In genomic region chr6:87534855-87535575, GRCm38 (mm10) we compare ENCODE assay signal across 12 mouse cellular contexts. TPM values are rescaled to one million over a fixed set of nuclear protein-coding genes. Genes with fewer than 3 reads are reported as not detected.
DNase-seq lines count a peak whose midpoint lies in the region; ATAC-seq and TF ChIP-seq lines count a peak whose summit lies in the region.
"Had no signal": no experiment of that assay in that cellular context is flagged by ENCODE, and none has a peak within 500 bp of the region (broad histone marks: within the 10 kb centered on the region; RNA-seq: fewer than 3 reads in every experiment).

No protein-coding gene starts in this region.

- H3K4me2 ChIP-seq in liver, embryonic 12.5 days: peak overlapping the region; percentile 14; the same call in 1 of the 2 replicates
- no peak overlapping the region for H3K4me2 ChIP-seq in liver, embryonic 11.5 days
- H3K4me2 ChIP-seq in liver, embryonic 16.5 days (ENCODE audit: low read depth, low read length): 0 out of 2 replicates have a peak overlapping the region, but pooled peaks have one; percentile 5
- H3K4me2 ChIP-seq in midbrain, embryonic 15.5 days: no peak overlapping the region
- no peak overlapping the region for H3K4me2 ChIP-seq in midbrain, embryonic 11.5 days
- H3K4me2 ChIP-seq: forebrain, embryonic 13.5 days; midbrain, embryonic 12.5 days had no signal

- no peak overlapping the region for H3K9ac ChIP-seq in liver, embryonic 12.5 days
- H3K9ac ChIP-seq in liver, embryonic 11.5 days (ENCODE audit: low read depth, low read length): no peak overlapping the region
- no peak overlapping the region for H3K9ac ChIP-seq in liver, embryonic 16.5 days (ENCODE audit: low read depth, low read length)
- H3K9ac ChIP-seq in midbrain, embryonic 15.5 days: no peak overlapping the region
- H3K9ac ChIP-seq in midbrain, embryonic 11.5 days (ENCODE audit: low read length): no peak overlapping the region
- H3K9ac ChIP-seq: forebrain, embryonic 13.5 days; midbrain, embryonic 12.5 days had no signal

- 0 out of 2 replicates have a peak, but pooled peaks have one; percentile 46 for ATAC-seq in liver, embryonic 12.5 days
- no peak for ATAC-seq in liver, embryonic 11.5 days (replicated peaks; ENCODE audit: low FRiP score)
- ATAC-seq in G1E (ENCODE audit: extremely low read depth, insufficient number of reproducible peaks, low FRiP score, poor library complexity, severe bottlenecking): peak; percentile 78
- peak; percentile 44 for ATAC-seq in liver, embryonic 16.5 days (ENCODE audit: low read depth)
- no peak for ATAC-seq in midbrain, embryonic 15.5 days (replicated peaks)
- no peak for ATAC-seq in midbrain, embryonic 11.5 days (ENCODE audit: low FRiP score)
- ATAC-seq: forebrain, embryonic 13.5 days; Patski had no signal

- peaks cover 30% of the 10 kb centered on the region for H3K4me1 ChIP-seq in liver, embryonic 12.5 days
- 0 out of 2 replicates have a peak, but pooled peaks cover 6% of the 10 kb centered on the region for H3K4me1 ChIP-seq in liver, embryonic 11.5 days (replicated peaks; ENCODE audit: control insufficient read depth, insufficient read depth, low read length)
- peaks cover 81% of the 10 kb centered on the region for H3K4me1 ChIP-seq in G1E (ENCODE audit: insufficient read depth, low read depth, low read length)
- peaks cover 3% of the 10 kb centered on the region; the same call in 1 of the 2 replicates for H3K4me1 ChIP-seq in liver, embryonic 16.5 days (ENCODE audit: control insufficient read depth, low read depth, low read length)
- peaks cover 66% of the 10 kb centered on the region for H3K4me1 ChIP-seq in thymus, adult 2 months (replicated peaks; ENCODE audit: control insufficient read depth, insufficient read depth, low read length)
- H3K4me1 ChIP-seq in midbrain, embryonic 15.5 days: no peaks in the 10 kb centered on the region
- 0 out of 2 replicates have a peak, but pooled peaks cover under 1% of the 10 kb centered on the region for H3K4me1 ChIP-seq in midbrain, embryonic 11.5 days (ENCODE audit: control insufficient read depth, insufficient read depth, low read length)
- H3K4me1 ChIP-seq: forebrain, embryonic 13.5 days had no signal

- H3K36me3 ChIP-seq in liver, embryonic 12.5 days: no peaks in the 10 kb centered on the region
- no peaks in the 10 kb centered on the region for H3K36me3 ChIP-seq in liver, embryonic 11.5 days (ENCODE audit: control insufficient read depth, insufficient read depth, low read length)
- no peaks in the 10 kb centered on the region for H3K36me3 ChIP-seq in G1E (replicated peaks)
- no peaks in the 10 kb centered on the region for H3K36me3 ChIP-seq in liver, embryonic 16.5 days (ENCODE audit: control insufficient read depth, insufficient read depth)
- H3K36me3 ChIP-seq in thymus, adult 2 months (ENCODE audit: control insufficient read depth, insufficient read depth, low read length): no peaks in the 10 kb centered on the region
- H3K36me3 ChIP-seq in midbrain, embryonic 15.5 days (replicated peaks): no peaks in the 10 kb centered on the region
- no peaks in the 10 kb centered on the region for H3K36me3 ChIP-seq in midbrain, embryonic 11.5 days (ENCODE audit: control insufficient read depth, insufficient read depth, low read length)
- H3K36me3 ChIP-seq: midbrain, embryonic 12.5 days had no signal

- WGBS in liver, embryonic 12.5 days (ENCODE audit: insufficient replicate concordance): 40% methylated on average over 9 of the region's 9 CpGs
- WGBS in liver, embryonic 11.5 days: 58% methylated on average over 9 of the region's 9 CpGs
- 34% methylated on average over 9 of the region's 9 CpGs for WGBS in liver, embryonic 16.5 days (ENCODE audit: insufficient replicate concordance)
- WGBS in thymus, adult 2 months: 50% methylated on average over 9 of the region's 9 CpGs
- WGBS in midbrain, embryonic 15.5 days: 90% methylated on average over 9 of the region's 9 CpGs
- 84% methylated on average over 9 of the region's 9 CpGs for WGBS in midbrain, embryonic 11.5 days

- no peak for TF ChIP-seq CTCF in G1E (IDR thresholded peaks at IDR 0.05; ENCODE audit: low read depth, low read length)
- TF ChIP-seq CTCF in thymus, adult 2 months (IDR thresholded peaks at IDR 0.05; ENCODE audit: borderline replicate concordance, control insufficient read depth, extremely low read depth, insufficient read depth, low read length, poor library complexity): no peak

- DNase-seq in liver, embryonic 11.5 days (ENCODE audit: low spot score): no peak
- DNase-seq in G1E (ENCODE audit: low spot score): peak; percentile 59
- DNase-seq in thymus, adult 2 months: peak; percentile 63
- DNase-seq in frontal cortex, postnatal 10 days (ENCODE audit: low spot score in 2 of 2): no peak
- DNase-seq in midbrain, embryonic 11.5 days (ENCODE audit: low spot score, missing footprints): no peak
- DNase-seq: kidney, adult 8-10 months had no signal

- H3K27me3 ChIP-seq in liver, embryonic 12.5 days (replicated peaks): peaks cover 57% of the 10 kb centered on the region
- H3K27me3 ChIP-seq in liver, embryonic 11.5 days (replicated peaks; ENCODE audit: control insufficient read depth, insufficient read depth, low read length): peaks cover 20% of the 10 kb centered on the region
- peaks cover 39% of the 10 kb centered on the region for H3K27me3 ChIP-seq in G1E (ENCODE audit: insufficient read depth, low read length)
- H3K27me3 ChIP-seq in liver, embryonic 16.5 days (ENCODE audit: control insufficient read depth, insufficient read depth, low read depth, low read length): peaks cover 17% of the 10 kb centered on the region
- H3K27me3 ChIP-seq in thymus, adult 2 months (ENCODE audit: control insufficient read depth, insufficient read depth, low read length): no peaks in the 10 kb centered on the region
- H3K27me3 ChIP-seq in midbrain, embryonic 15.5 days (replicated peaks): no peaks in the 10 kb centered on the region
- H3K27me3 ChIP-seq in midbrain, embryonic 11.5 days (ENCODE audit: control insufficient read depth, insufficient read depth, low read length): no peaks in the 10 kb centered on the region
- H3K27me3 ChIP-seq: forebrain, embryonic 13.5 days; Patski had no signal

- no peak overlapping the region for H3K4me3 ChIP-seq in liver, embryonic 12.5 days
- no peak overlapping the region for H3K4me3 ChIP-seq in liver, embryonic 11.5 days (ENCODE audit: low read depth, low read length)
- H3K4me3 ChIP-seq in G1E (ENCODE audit: low read depth, low read length): peak overlapping the region; percentile 39; the same call in 1 of the 2 replicates
- H3K4me3 ChIP-seq in liver, embryonic 16.5 days (ENCODE audit: low read depth, low read length): no peak overlapping the region
- no peak overlapping the region for H3K4me3 ChIP-seq in thymus, adult 2 months (ENCODE audit: control insufficient read depth, insufficient read depth, low read length)
- no peak overlapping the region for H3K4me3 ChIP-seq in midbrain, embryonic 15.5 days
- no peak overlapping the region for H3K4me3 ChIP-seq in midbrain, embryonic 11.5 days (ENCODE audit: low read depth, low read length)
- H3K4me3 ChIP-seq: forebrain, embryonic 13.5 days; midbrain, embryonic 12.5 days had no signal

- TF ChIP-seq POLR2A in thymus, adult 2 months (IDR thresholded peaks at IDR 0.05; ENCODE audit: control insufficient read depth, extremely low read depth, insufficient read depth, low read length, poor library complexity): 0 out of 2 replicates have a peak, but pooled peaks have one; percentile 30

- H3K9me3 ChIP-seq in liver, embryonic 12.5 days (replicated peaks): no peaks in the 10 kb centered on the region
- no peaks in the 10 kb centered on the region for H3K9me3 ChIP-seq in liver, embryonic 11.5 days (ENCODE audit: control insufficient read depth, low read length)
- no peaks in the 10 kb centered on the region for H3K9me3 ChIP-seq in G1E (replicated peaks)
- H3K9me3 ChIP-seq in liver, embryonic 16.5 days (replicated peaks; ENCODE audit: control insufficient read depth, low read length): no peaks in the 10 kb centered on the region
- no peaks in the 10 kb centered on the region for H3K9me3 ChIP-seq in midbrain, embryonic 15.5 days
- H3K9me3 ChIP-seq in midbrain, embryonic 11.5 days (ENCODE audit: control insufficient read depth, low read length): no peaks in the 10 kb centered on the region
- H3K9me3 ChIP-seq: forebrain, embryonic 13.5 days; midbrain, embryonic 12.5 days had no signal

- H3K27ac ChIP-seq in liver, embryonic 12.5 days: no peak overlapping the region
- H3K27ac ChIP-seq in liver, embryonic 11.5 days (ENCODE audit: low read depth, low read length): no peak overlapping the region
- 0 out of 2 replicates have a peak overlapping the region, but pooled peaks have one; percentile 11 for H3K27ac ChIP-seq in liver, embryonic 16.5 days (ENCODE audit: low read length)
- peak overlapping the region; percentile 80 for H3K27ac ChIP-seq in thymus, adult 2 months (ENCODE audit: control insufficient read depth, insufficient read depth, low read length)
- no peak overlapping the region for H3K27ac ChIP-seq in midbrain, embryonic 15.5 days
- H3K27ac ChIP-seq in midbrain, embryonic 11.5 days (ENCODE audit: low read depth, low read length): no peak overlapping the region
- H3K27ac ChIP-seq: forebrain, embryonic 13.5 days; midbrain, embryonic 12.5 days had no signal

RNA-seq across cellular contexts. Expression of gene Arhgap25, which starts 2.0 kb away (rescaled TPM):
- polyA plus RNA-seq in liver, embryonic 12.5 days (2016; fragmentation: Nextera tagmentation; extraction: Ambion mirVana): 5.2 and 5.4 TPM in 2 replicates
- polyA plus RNA-seq in liver, embryonic 11.5 days (2014; fragmentation: Nextera tagmentation; extraction: Ambion mirVana): 6.9 and 7.9 TPM in 2 replicates
- total RNA-seq in G1E (2014; fragmentation: Nextera tagmentation): 20.3 and 22.8 TPM in 2 replicates
- total RNA-seq in G1E (2017): 36.8 and 40.9 TPM in 2 replicates
- polyA plus RNA-seq in G1E (2012): 3.1 and 4.8 TPM in 2 replicates
- polyA plus RNA-seq in liver, embryonic 16.5 days (2015; fragmentation: Nextera tagmentation; extraction: Ambion mirVana): 4.7 and 5.1 TPM in 2 replicates
- 17.2 TPM in 2 replicates for polyA plus RNA-seq in thymus, adult 2 months (2012; rRNA removed)
- 1.8 and 1.9 TPM in 2 replicates for polyA plus RNA-seq in midbrain, embryonic 15.5 days (2015; fragmentation: Nextera tagmentation; extraction: Ambion mirVana)
- polyA plus RNA-seq in midbrain, embryonic 11.5 days (2014; fragmentation: Nextera tagmentation; extraction: Ambion mirVana): 1.7 and 2.3 TPM in 2 replicates

RNA-seq across cellular contexts. Expression of gene Prokr1, which starts 55.5 kb away (rescaled TPM):
- polyA plus RNA-seq in liver, embryonic 12.5 days (2016; fragmentation: Nextera tagmentation; extraction: Ambion mirVana): 4.3 and 4.8 TPM in 2 replicates
- 1.8 and 3.2 TPM in 2 replicates for polyA plus RNA-seq in liver, embryonic 11.5 days (2014; fragmentation: Nextera tagmentation; extraction: Ambion mirVana)
- total RNA-seq in G1E (2014; fragmentation: Nextera tagmentation): 2.6 and 6.3 TPM in 2 replicates
- 1.9 and 3.3 TPM in 2 replicates for total RNA-seq in G1E (2017)
- polyA plus RNA-seq in G1E (2012): 0.24 and 0.33 TPM in 2 replicates
- 5.8 and 7.0 TPM in 2 replicates for polyA plus RNA-seq in liver, embryonic 16.5 days (2015; fragmentation: Nextera tagmentation; extraction: Ambion mirVana)
- polyA plus RNA-seq in thymus, adult 2 months (2012; rRNA removed): 0.20 and 0.26 TPM in 2 replicates
- 2.0 and 2.1 TPM in 2 replicates for polyA plus RNA-seq in midbrain, embryonic 15.5 days (2015; fragmentation: Nextera tagmentation; extraction: Ambion mirVana)
- 3.1 and 3.5 TPM in 2 replicates for polyA plus RNA-seq in midbrain, embryonic 11.5 days (2014; fragmentation: Nextera tagmentation; extraction: Ambion mirVana)

Comparison
In these comparisons a context has a peak if more than half of its experiments do, and no peak if none do; other contexts are left out.
1. ATAC-seq: peak in liver, embryonic 12.5 days (single experiment), G1E (single experiment) and liver, embryonic 16.5 days (single experiment); none in liver, embryonic 11.5 days (single experiment), midbrain, embryonic 15.5 days (single experiment) and midbrain, embryonic 11.5 days (single experiment).
2. H3K27ac ChIP-seq: peak in liver, embryonic 16.5 days (single experiment) and thymus, adult 2 months (single experiment); none in liver, embryonic 12.5 days (single experiment), liver, embryonic 11.5 days (single experiment), midbrain, embryonic 15.5 days (single experiment) and midbrain, embryonic 11.5 days (single experiment).
3. H3K4me2 ChIP-seq: peak in liver, embryonic 12.5 days (single experiment) and liver, embryonic 16.5 days (single experiment); none in liver, embryonic 11.5 days (single experiment), midbrain, embryonic 15.5 days (single experiment) and midbrain, embryonic 11.5 days (single experiment).
4. DNase-seq: peak in G1E (single experiment) and thymus, adult 2 months (single experiment); none in liver, embryonic 11.5 days (single experiment), frontal cortex, postnatal 10 days (0 of 2) and midbrain, embryonic 11.5 days (single experiment).